Mouse (Mus musculus): Measurements from ENCODE around the gene Tas2r140.

Tas2r140 gene

DNA sequence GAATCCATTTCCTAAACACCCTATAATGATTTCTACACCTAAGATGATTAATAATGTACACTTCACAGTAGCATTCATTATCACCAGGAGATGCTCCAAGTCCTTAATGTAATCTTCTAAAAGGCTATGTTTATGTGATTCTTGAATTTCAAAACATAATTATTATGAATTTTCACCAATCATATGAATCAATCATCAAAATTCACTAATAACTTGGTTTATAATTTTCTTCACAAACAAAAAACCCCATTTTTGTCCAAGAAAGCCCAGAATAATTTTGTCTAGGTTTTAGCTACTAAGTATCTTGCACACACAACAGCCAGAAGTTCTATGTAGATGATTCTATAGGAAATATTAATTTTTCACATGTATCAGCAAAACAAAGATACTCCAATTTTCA lies at the start of gene Tas2r140:
TSS of gene Tas2r140 (minus strand) at position 101 of the 400 bp plus-strand sequence.
- no peak for DNase-seq

DNA sequence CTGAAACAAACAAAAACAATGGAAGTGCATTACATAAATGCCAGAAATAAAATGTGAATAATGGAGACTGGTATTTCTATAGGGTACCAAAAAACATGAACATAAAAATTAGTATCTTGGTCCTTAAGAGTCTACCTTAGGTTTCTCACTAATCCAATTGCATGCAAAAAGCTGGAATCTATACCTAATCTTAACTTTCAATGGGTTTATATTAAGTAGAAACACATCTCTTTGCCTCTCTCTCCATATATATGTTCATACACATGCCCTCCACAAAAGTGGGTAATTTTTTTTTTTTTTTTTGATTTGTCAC lies 48.9 kb upstream of the Tas2r140 start, which contains the start of gene Smim10l1:
TSS of gene Smim10l1 (plus strand) at position 301 of the 313 bp plus-strand sequence.
- DNase-seq: no peak

GRCm38 (mm10) chr6:133102430-133102829 lies 46.8 kb upstream of the Tas2r140 start:
- no peak for DNase-seq

- no peak for DNase-seq
Observed at GRCm38 (mm10) chr6:133092226-133092625, 36.6 kb upstream of the Tas2r140 start.

- no peak for DNase-seq
Observed at GRCm38 (mm10) chr6:133037001-133037400, 18.6 kb downstream of the Tas2r140 start, which contains the start of gene Tas2r103. Gene Tas2r103, minus strand, starts transcription at chr6:133037101.
